8 mouse cellular contexts compared by ENCODE assay signal in genomic region chr5:108668387-108668932, GRCm38 (mm10). TPM values are rescaled to one million over a fixed set of nuclear protein-coding genes. Genes with fewer than 3 reads are reported as not detected.
DNase-seq lines count a peak whose midpoint lies in the region; ATAC-seq and TF ChIP-seq lines count a peak whose summit lies in the region.

No protein-coding gene starts in this region.

- no peak for TF ChIP-seq EP300 in heart, adult 2 months (IDR thresholded peaks at IDR 0.05; ENCODE audit: insufficient read depth, low read depth, low read length)
- TF ChIP-seq EP300 in CH12.LX (IDR thresholded peaks at IDR 0.05; ENCODE audit: low read length), result no peak

- no peak; the same call in 1 of the 2 replicates for ATAC-seq in forebrain, embryonic 14.5 days
- ATAC-seq in liver, embryonic 16.5 days (ENCODE audit: low read depth), result no peak

- H3K4me2 ChIP-seq in CH12.LX (ENCODE audit: insufficient read depth, low read depth, poor library complexity, severe bottlenecking), result peak overlapping the region; percentile 70
- peak overlapping the region; percentile 55 for H3K4me2 ChIP-seq in forebrain, embryonic 14.5 days (ENCODE audit: low read length)
- H3K4me2 ChIP-seq in liver, embryonic 16.5 days (ENCODE audit: low read depth, low read length), result peak overlapping the region; percentile 77

- H3K36me3 ChIP-seq in heart, adult 2 months (ENCODE audit: control insufficient read depth, insufficient read depth, low read length), result no peaks in the 10 kb centered on the region
- peaks cover 13 to 26% of the 10 kb centered on the region in 2 experiments for H3K36me3 ChIP-seq in CH12.LX (replicated peaks in 1 of 2; ENCODE audit: control insufficient read depth in 1 of 2, insufficient read depth in 1 of 2, low read length in 1 of 2)
- peaks cover under 1% of the 10 kb centered on the region; the same call in 1 of the 2 replicates for H3K36me3 ChIP-seq in forebrain, embryonic 14.5 days (ENCODE audit: control insufficient read depth, insufficient read depth, low read length)
- peaks cover 15% of the 10 kb centered on the region for H3K36me3 ChIP-seq in liver, embryonic 16.5 days (ENCODE audit: control insufficient read depth, insufficient read depth)

- 17% methylated on average over 3 of the region's 3 CpGs for WGBS in heart, adult 2 months
- WGBS in forebrain, embryonic 14.5 days, result 8% methylated on average over 3 of the region's 3 CpGs
- 11% methylated on average over 3 of the region's 3 CpGs for WGBS in liver, embryonic 16.5 days (ENCODE audit: insufficient replicate concordance)

- no peak for TF ChIP-seq POLR2A in heart, adult 2 months (IDR thresholded peaks at IDR 0.05; ENCODE audit: insufficient read depth, low read depth, low read length)
- no peak for TF ChIP-seq POLR2A in CH12.LX (IDR thresholded peaks at IDR 0.05; ENCODE audit: low read depth, low read length)

- H3K4me3 ChIP-seq in heart, adult 2 months, result peak overlapping the region; percentile 69
- H3K4me3 ChIP-seq in CH12.LX (replicated peaks in 1 of 3; ENCODE audit: low read depth in 2 of 3, low read length in 2 of 3, poor library complexity in 1 of 3), result peak overlapping the region; percentile 65 to 73 (median 66)
- peak overlapping the region; percentile 51 for H3K4me3 ChIP-seq in forebrain, embryonic 14.5 days (ENCODE audit: low read depth, low read length)
- H3K4me3 ChIP-seq in liver, embryonic 16.5 days (ENCODE audit: low read depth, low read length), result peak overlapping the region; percentile 68

- TF ChIP-seq RAD21 in CH12.LX (IDR thresholded peaks at IDR 0.05; ENCODE audit: low read depth, low read length), result no peak

- in situ Hi-C loops in CH12.LX (cut with MboI; ENCODE audit: low pct_ligation_motif_present, low pct_unique_long_range_greater_than_20kb, low sequenced_read_pairs), result loop anchor here (25.0 kb wide), 1 partner anchor 231 kb away; the partner anchor contains the start of genes Atp5k and Mfsd7a

- dilution Hi-C loops in CH12.LX (cut with MboI; ENCODE audit: extremely low pct_ligation_motif_present, extremely low pct_unique_long_range_greater_than_20kb, low sequenced_read_pairs), result no loop called here

- H3K27me3 ChIP-seq in heart, adult 2 months (ENCODE audit: control insufficient read depth, insufficient read depth, low read length), result no peaks in the 10 kb centered on the region
- peaks cover 3% of the 10 kb centered on the region for H3K27me3 ChIP-seq in CH12.LX (replicated peaks)
- no peaks in the 10 kb centered on the region for H3K27me3 ChIP-seq in forebrain, embryonic 14.5 days (replicated peaks; ENCODE audit: control insufficient read depth, insufficient read depth, low read length)
- H3K27me3 ChIP-seq in liver, embryonic 16.5 days (ENCODE audit: control insufficient read depth, insufficient read depth, low read depth, low read length), result no peaks in the 10 kb centered on the region; the same call in 1 of the 2 replicates

- TF ChIP-seq CTCF in heart, adult 2 months (IDR thresholded peaks at IDR 0.05), result no peak
- no peak for TF ChIP-seq CTCF in CH12.LX (conservative IDR thresholded peaks at IDR 0.05 in 1 of 2, IDR thresholded peaks at IDR 0.05 in 1 of 2; ENCODE audit: low read depth in 2 of 2, low read length in 2 of 2)

- peak overlapping the region; percentile 99 for H3K27ac ChIP-seq in heart, adult 2 months
- peak overlapping the region; percentile 14; the same call in 1 of the 2 replicates for H3K27ac ChIP-seq in CH12.LX (ENCODE audit: insufficient read depth, low read depth)
- peak overlapping the region; percentile 75; the same call in 1 of the 2 replicates for H3K27ac ChIP-seq in forebrain, embryonic 14.5 days (ENCODE audit: low read depth, low read length)
- H3K27ac ChIP-seq in liver, embryonic 16.5 days (ENCODE audit: low read length), result peak overlapping the region; percentile 83

- intact Hi-C loops in heart, adult 2 months (cut with DNase I), result loop anchor here (2.0 to 10.0 kb wide), 3 partner anchors 40 to 1196 kb away; partner anchors contain the start of genes Dr1, Gak and Tmem175
- intact Hi-C loops in heart, postnatal 14 days (cut with DNase I), result loop anchor here (2.0 kb wide), 1 partner anchor 40 kb away; the partner anchor contains the start of genes Gak and Tmem175

- H3K9ac ChIP-seq in heart, adult 2 months (ENCODE audit: low read depth, low read length), result peak overlapping the region; percentile 78
- H3K9ac ChIP-seq in CH12.LX (ENCODE audit: insufficient read depth, low read depth), result no peak overlapping the region; the same call in 1 of the 2 replicates
- peak overlapping the region; percentile 59 for H3K9ac ChIP-seq in forebrain, embryonic 14.5 days (ENCODE audit: low read length)
- H3K9ac ChIP-seq in liver, embryonic 16.5 days (ENCODE audit: low read depth, low read length), result peak overlapping the region; percentile 62

- no peak for DNase-seq in heart, adult 2 months
- DNase-seq in heart, postnatal 14 days, result no peak
- peak; percentile 31 for DNase-seq in CH12.LX (ENCODE audit: extremely low read depth)
- no peak for DNase-seq in forebrain, embryonic 14.5 days (ENCODE audit: low spot score)
- DNase-seq in adrenal gland, postnatal 4 days (ENCODE audit: low spot score in 2 of 2), result no peak
- no peak for DNase-seq in cerebellum, postnatal 10 days
- no peak for DNase-seq in cerebellum, adult 18-20 months

- no peaks in the 10 kb centered on the region for H3K79me2 ChIP-seq in heart, adult 2 months (replicated peaks; ENCODE audit: control insufficient read depth, insufficient read depth, low read length)
- no peaks in the 10 kb centered on the region for H3K79me2 ChIP-seq in CH12.LX (replicated peaks; ENCODE audit: control insufficient read depth, extremely low read depth, insufficient read depth, poor library complexity, severe bottlenecking)

- H3K9me3 ChIP-seq in CH12.LX (replicated peaks; ENCODE audit: low read length), result no peaks in the 10 kb centered on the region
- H3K9me3 ChIP-seq in forebrain, embryonic 14.5 days (replicated peaks; ENCODE audit: control insufficient read depth, low read length), result no peaks in the 10 kb centered on the region
- no peaks in the 10 kb centered on the region for H3K9me3 ChIP-seq in liver, embryonic 16.5 days (replicated peaks; ENCODE audit: control insufficient read depth, low read length)

- H3K4me1 ChIP-seq in heart, adult 2 months (ENCODE audit: control insufficient read depth, insufficient read depth, low read length), result peaks cover 2% of the 10 kb centered on the region
- H3K4me1 ChIP-seq in CH12.LX (ENCODE audit: control insufficient read depth in 1 of 2, insufficient read depth in 2 of 2), result peaks cover 2 to 31% of the 10 kb centered on the region in 2 experiments
- peaks cover 11% of the 10 kb centered on the region for H3K4me1 ChIP-seq in forebrain, embryonic 14.5 days (ENCODE audit: control insufficient read depth, insufficient read depth, low read length)
- peaks cover 29% of the 10 kb centered on the region for H3K4me1 ChIP-seq in liver, embryonic 16.5 days (ENCODE audit: control insufficient read depth, low read depth, low read length)

RNA-seq across cellular contexts. Expression of gene Dgkq, which starts 1.0 kb away (rescaled TPM):
- total RNA-seq in heart, adult 2 months (2021), result 1 to 10 TPM; 5.0 to 6.6 TPM
- 9.2 and 15.6 TPM in 2 replicates for polyA plus RNA-seq in heart, adult 2 months (2012; rRNA removed)
- total RNA-seq in heart, postnatal 14 days (2021), result 10 to 100 TPM; 12.5 to 12.8 TPM
- total RNA-seq in CH12.LX (2012; rRNA removed), result 8.5 and 9.1 TPM in 2 replicates
- 3.7 and 5.5 TPM in 2 replicates for total RNA-seq in CH12.LX (2014; rRNA removed)
- 4.4 and 5.0 TPM in 2 replicates for polyA plus RNA-seq in CH12.LX (2012; ENCODE audit: insufficient read length, low read depth)
- 9.1 and 15.6 TPM in 2 replicates for polyA plus RNA-seq in forebrain, embryonic 14.5 days (2014; fragmentation: Nextera tagmentation; extraction: Ambion mirVana)
- polyA plus RNA-seq in liver, embryonic 16.5 days (2015; fragmentation: Nextera tagmentation; extraction: Ambion mirVana), result 3.1 and 3.4 TPM in 2 replicates
- total RNA-seq in adrenal gland, postnatal 4 days (2021), result 10 to 100 TPM; 26.2 to 29.4 TPM

RNA-seq across cellular contexts. Expression of gene Slc26a1, which starts 6.9 kb away (rescaled TPM):
- total RNA-seq in heart, adult 2 months (2021), result not detected
- polyA plus RNA-seq in heart, adult 2 months (2012; rRNA removed), result 0.06 and 0.12 TPM in 2 replicates
- total RNA-seq in heart, postnatal 14 days (2021), result not detected
- total RNA-seq in CH12.LX (2012; rRNA removed), result 0.08 TPM in 2 replicates
- not detected in 2 replicates for total RNA-seq in CH12.LX (2014; rRNA removed)
- 0.07 and 0.11 TPM in 2 replicates for polyA plus RNA-seq in CH12.LX (2012; ENCODE audit: insufficient read length, low read depth)
- 2.1 and 2.2 TPM in 2 replicates for polyA plus RNA-seq in forebrain, embryonic 14.5 days (2014; fragmentation: Nextera tagmentation; extraction: Ambion mirVana)
- polyA plus RNA-seq in liver, embryonic 16.5 days (2015; fragmentation: Nextera tagmentation; extraction: Ambion mirVana), result 20.7 and 23.7 TPM in 2 replicates
- 1 to 10 TPM; 3.2 to 8.1 TPM for total RNA-seq in adrenal gland, postnatal 4 days (2021)

RNA-seq across cellular contexts. Expression of gene Idua, which starts 8.3 kb away (rescaled TPM):
- 10 to 100 TPM; 21.7 to 23.2 TPM for total RNA-seq in heart, adult 2 months (2021)
- 30.4 and 33.3 TPM in 2 replicates for polyA plus RNA-seq in heart, adult 2 months (2012; rRNA removed)
- total RNA-seq in heart, postnatal 14 days (2021), result 10 to 100 TPM; 16.7 to 16.9 TPM
- 4.0 and 5.8 TPM in 2 replicates for total RNA-seq in CH12.LX (2012; rRNA removed)
- 2.1 and 2.3 TPM in 2 replicates for total RNA-seq in CH12.LX (2014; rRNA removed)
- 10.6 and 10.8 TPM in 2 replicates for polyA plus RNA-seq in CH12.LX (2012; ENCODE audit: insufficient read length, low read depth)
- 5.7 and 7.0 TPM in 2 replicates for polyA plus RNA-seq in forebrain, embryonic 14.5 days (2014; fragmentation: Nextera tagmentation; extraction: Ambion mirVana)
- 5.0 and 5.8 TPM in 2 replicates for polyA plus RNA-seq in liver, embryonic 16.5 days (2015; fragmentation: Nextera tagmentation; extraction: Ambion mirVana)
- total RNA-seq in adrenal gland, postnatal 4 days (2021), result 10 to 100 TPM; 17.7 to 17.8 TPM

RNA-seq across cellular contexts. Expression of gene Fgfrl1, which starts 23.7 kb away (rescaled TPM):
- 10 to 100 TPM; 17.6 to 21.6 TPM for total RNA-seq in heart, adult 2 months (2021)
- polyA plus RNA-seq in heart, adult 2 months (2012; rRNA removed), result 33.5 and 36.5 TPM in 2 replicates
- total RNA-seq in heart, postnatal 14 days (2021), result 10 to 100 TPM; 16.6 to 16.9 TPM
- total RNA-seq in CH12.LX (2012; rRNA removed) (0.55 and 0.64 TPM in 2 replicates), CH12.LX (2014; rRNA removed) (0.17 TPM in 1 of 2 replicates, not detected in the other)
- polyA plus RNA-seq in CH12.LX (2012; ENCODE audit: insufficient read length, low read depth), result 0.26 and 0.64 TPM in 2 replicates
- 4.3 and 4.7 TPM in 2 replicates for polyA plus RNA-seq in forebrain, embryonic 14.5 days (2014; fragmentation: Nextera tagmentation; extraction: Ambion mirVana)
- 2.3 and 2.9 TPM in 2 replicates for polyA plus RNA-seq in liver, embryonic 16.5 days (2015; fragmentation: Nextera tagmentation; extraction: Ambion mirVana)
- 10 to 100 TPM; 42.7 to 49.6 TPM for total RNA-seq in adrenal gland, postnatal 4 days (2021)

RNA-seq across cellular contexts. Expression of gene Tmem175, which starts 38.9 kb away (rescaled TPM):
- 1 to 10 TPM; 8.3 to 9.6 TPM for total RNA-seq in heart, adult 2 months (2021)
- polyA plus RNA-seq in heart, adult 2 months (2012; rRNA removed), result 26.1 and 36.0 TPM in 2 replicates
- total RNA-seq in heart, postnatal 14 days (2021), result 10 to 100 TPM; 10.0 to 10.2 TPM
- total RNA-seq in CH12.LX (2012; rRNA removed), result 15.5 and 20.3 TPM in 2 replicates
- total RNA-seq in CH12.LX (2014; rRNA removed), result 18.3 and 25.4 TPM in 2 replicates
- polyA plus RNA-seq in CH12.LX (2012; ENCODE audit: insufficient read length, low read depth), result 20.0 and 21.4 TPM in 2 replicates
- 29.4 and 32.3 TPM in 2 replicates for polyA plus RNA-seq in forebrain, embryonic 14.5 days (2014; fragmentation: Nextera tagmentation; extraction: Ambion mirVana)
- polyA plus RNA-seq in liver, embryonic 16.5 days (2015; fragmentation: Nextera tagmentation; extraction: Ambion mirVana), result 10.0 and 10.8 TPM in 2 replicates
- total RNA-seq in adrenal gland, postnatal 4 days (2021), result 10 to 100 TPM; 28.0 to 30.1 TPM

Comparison
In these comparisons a context has a peak if more than half of its experiments do, and no peak if none do; other contexts are left out.
1. H3K27ac ChIP-seq: peak in every context shown above with its lines; median percentile 99 in heart, adult 2 months; 83 in liver, embryonic 16.5 days; 75 in forebrain, embryonic 14.5 days; 14 in CH12.LX.